Mouse (Mus musculus) heart, embryonic 16.5 days (tissue): ENCODE measurements around the gene Polr2j. TPM values are rescaled to one million over a fixed set of nuclear protein-coding genes. Genes with fewer than 3 reads are reported as not detected.

Experiments
- ATAC-seq: fragments of 200-750 bp; cut with Nextera tagmentation; replicated peaks from 2 replicates; pipeline ENCODE4 v1.8.0; 2017; ENCODE audit warnings: moderate number of reproducible peaks; ENCODE audit not compliant: insufficient read depth, low FRiP score; ENCODE audit errors: extremely low read depth
- H3K27ac ChIP-seq: fragments of 300-500 bp; sonication (generic); 2 replicates; pipeline ENCODE4 v1.5.1; 2014; ENCODE audit warnings: mild to moderate bottlenecking, low read length, control low read depth, moderate library complexity
- H3K27me3 ChIP-seq: fragments of 300-500 bp; sonication (generic); 2 replicates; pipeline ENCODE4 v1.6.1; 2014; ENCODE audit warnings: low read length, mixed read lengths; ENCODE audit not compliant: control insufficient read depth, insufficient read depth
- H3K36me3 ChIP-seq: fragments of 300-500 bp; sonication (generic); 2 replicates; pipeline ENCODE4 v1.6.1; 2014; ENCODE audit not compliant: control insufficient read depth, insufficient read depth
- H3K4me1 ChIP-seq: fragments of 300-500 bp; sonication (generic); 2 replicates; pipeline ENCODE4 v1.6.1; 2014; ENCODE audit warnings: low read length, mixed read lengths; ENCODE audit not compliant: control insufficient read depth, insufficient read depth
- H3K4me2 ChIP-seq: fragments of 300-500 bp; sonication (generic); 2 replicates; pipeline ENCODE4 v1.6.1; 2014; ENCODE audit warnings: low read depth, mild to moderate bottlenecking, control low read depth, low read length
- H3K4me3 ChIP-seq: fragments of 300-500 bp; sonication (generic); 2 replicates; pipeline ENCODE4 v1.5.1; 2014; ENCODE audit warnings: mild to moderate bottlenecking, control low read depth, low read length
- H3K9ac ChIP-seq: fragments of 300-500 bp; sonication (generic); 2 replicates; pipeline ENCODE4 v1.6.1; 2014; ENCODE audit warnings: low read length, control low read depth
- H3K9me3 ChIP-seq: fragments of 300-500 bp; sonication (generic); replicated peaks from 2 replicates; pipeline ENCODE4 v1.6.1; 2016; ENCODE audit warnings: low read length; ENCODE audit not compliant: control insufficient read depth
- WGBS: fragments of 180-500 bp; shearing (Covaris S2); extraction: QIAGEN DNeasy Blood & Tissue Kit; methylation state at CpG from one replicate; pipeline ENCODE4 v1.1.7; 2014; 5-methylcytosine and 5-hydroxymethylcytosine counted together
- polyA plus RNA-seq: library from polyadenylated mRNA; unstranded; fragments of >200 nt; fragmentation: Nextera tagmentation; extraction: Ambion mirVana; gene quantifications from 2 replicates; pipeline ENCODE4 v1.2.1, GENCODE M21; 2015

The Polr2j gene
- polyA plus RNA-seq, 1 experiment from 2014 or later = 151 TPM

DNA sequence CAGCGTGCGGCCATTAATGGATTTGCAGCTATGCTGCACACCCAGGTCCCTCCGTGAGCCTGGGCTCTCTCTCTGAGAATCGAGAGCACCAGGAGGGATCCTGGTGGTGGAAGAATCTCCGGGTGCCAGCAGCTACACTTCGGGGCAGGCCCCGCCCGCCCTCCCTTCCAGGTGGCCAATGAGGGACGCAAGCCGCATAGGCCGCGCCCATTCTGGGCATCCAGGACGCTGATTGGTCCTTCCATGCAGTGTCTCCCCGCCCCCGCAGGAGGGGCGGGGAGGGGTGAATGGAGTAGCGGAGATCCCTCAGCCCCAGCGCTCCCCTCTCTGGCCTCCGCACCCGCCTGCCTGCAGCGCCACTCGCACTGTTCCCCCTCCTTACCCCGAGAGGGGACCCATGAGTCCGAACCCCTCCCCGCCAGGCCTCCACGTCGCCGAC, 32.7 kb upstream of the Polr2j start, which contains the start of gene Rasa4:
Gene Rasa4 (plus strand): TSS at position 248 of the 439 bp plus-strand sequence.
- Histone ChIP-seq H3K4me2 (peak within 1 kb of the TSS; percentile 100), H3K27ac (no peak within 1 kb of the TSS), H3K36me3 (no peaks in the 10 kb centered on the region), H3K9me3 (0 out of 2 replicates have a peak, but pooled peaks cover 2% of the 10 kb centered on the region), H3K4me1 (peaks cover 15% of the 10 kb centered on the region), H3K9ac (peak within 1 kb of the TSS; percentile 77), H3K27me3 (peaks cover 16% of the 10 kb centered on the region), H3K4me3 (peak within 1 kb of the TSS; percentile 71)
- ATAC-seq = peak; percentile 98
- WGBS = 1% methylated on average over 26 of the region's 28 CpGs

DNA sequence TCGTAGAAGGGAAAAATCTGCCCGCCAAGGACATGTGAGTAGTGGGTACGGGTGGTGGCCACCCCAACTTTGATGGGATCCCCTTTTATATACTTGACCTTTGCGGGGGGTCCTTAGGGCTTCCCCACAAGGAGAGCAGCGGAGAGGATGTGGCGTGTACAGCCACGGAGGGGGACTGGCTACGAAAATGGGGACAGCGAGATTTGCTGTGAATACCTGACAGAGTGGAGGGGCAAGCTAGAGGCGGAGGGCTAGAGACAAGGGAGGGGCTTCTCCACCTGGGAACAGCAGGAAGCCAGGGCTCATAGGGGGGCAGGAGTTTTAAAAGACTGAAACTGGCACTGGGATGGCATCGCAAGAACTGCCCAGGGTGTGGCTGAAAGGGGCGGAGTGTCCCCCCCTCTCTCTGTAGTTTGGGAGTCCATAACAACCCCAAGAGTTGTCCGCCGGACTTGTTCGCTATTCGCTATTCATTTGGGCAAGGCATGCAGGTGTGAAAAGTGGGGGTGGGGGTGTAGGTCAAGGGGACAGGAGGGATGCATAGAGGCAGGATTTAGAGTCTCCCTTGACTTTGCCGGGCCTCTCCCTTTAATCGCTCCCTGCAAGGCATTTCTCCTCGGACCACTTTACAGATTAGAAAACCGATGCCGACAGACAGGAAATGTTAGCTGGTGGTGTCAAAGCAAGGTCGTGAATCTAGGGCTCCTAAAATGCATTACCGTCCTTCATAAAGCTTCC, 32.1 kb upstream of the Polr2j start:
- Histone ChIP-seq H3K4me1 (peaks cover 15% of the 10 kb centered on the region), H3K36me3 (no peaks in the 10 kb centered on the region), H3K9ac (peak overlapping the region; percentile 77), H3K4me3 (peak overlapping the region; percentile 71), H3K27me3 (peaks cover 16% of the 10 kb centered on the region), H3K27ac (no peak overlapping the region), H3K9me3 (0 out of 2 replicates have a peak, but pooled peaks cover 2% of the 10 kb centered on the region), H3K4me2 (peak overlapping the region; percentile 100)
- 0 out of 2 replicates have a peak, but pooled peaks have one; percentile 3 for ATAC-seq
- 3% methylated on average over 23 of the region's 23 CpGs for WGBS

DNA sequence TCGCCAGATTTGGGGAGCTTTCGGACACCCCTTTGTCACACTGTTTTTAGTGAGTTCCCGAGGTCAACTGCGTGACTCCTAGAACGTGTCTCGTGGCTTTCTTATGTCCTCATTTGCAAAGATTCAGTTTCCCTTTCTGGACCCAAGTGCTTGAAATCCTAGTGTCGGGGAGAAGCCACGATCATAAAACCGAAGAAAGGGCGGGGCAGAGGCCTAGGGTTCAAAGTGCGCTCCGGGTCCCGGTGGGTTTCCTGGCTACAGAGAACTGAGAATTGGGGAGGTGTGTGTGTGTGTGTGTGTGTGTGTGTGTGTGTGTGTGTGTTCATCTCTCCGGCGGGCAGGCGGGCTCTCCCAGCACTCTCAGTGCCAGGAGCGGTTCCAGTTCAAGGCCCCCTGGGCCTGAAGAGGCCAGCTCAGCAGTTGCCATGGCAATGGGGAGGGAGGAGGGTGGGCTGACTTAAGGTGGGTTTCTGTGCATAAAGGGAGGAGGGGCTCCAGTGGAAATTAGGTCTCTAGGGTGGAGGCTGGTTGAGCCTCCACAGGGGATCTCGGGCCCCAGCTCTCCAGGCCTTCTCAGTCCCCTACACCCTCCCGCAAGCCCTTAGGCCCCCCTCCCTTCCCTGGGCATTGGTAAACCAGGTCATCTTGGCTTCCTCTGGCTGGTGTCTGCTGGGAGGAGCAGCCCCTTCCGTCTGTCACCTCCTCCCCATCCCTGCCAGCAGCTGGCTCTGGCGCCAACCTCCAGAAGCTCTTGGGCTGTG, 31.4 kb upstream of the Polr2j start:
- Histone ChIP-seq H3K27ac (no peak overlapping the region), H3K4me1 (peaks cover 15% of the 10 kb centered on the region), H3K27me3 (peaks cover 16% of the 10 kb centered on the region), H3K4me3 (peak overlapping the region; percentile 71), H3K36me3 (no peaks in the 10 kb centered on the region), H3K4me2 (peak overlapping the region; percentile 100), H3K9me3 (0 out of 2 replicates have a peak, but pooled peaks cover 2% of the 10 kb centered on the region), H3K9ac (no peak overlapping the region)
- no peak for ATAC-seq
- WGBS = 26% methylated on average over 20 of the region's 21 CpGs

DNA sequence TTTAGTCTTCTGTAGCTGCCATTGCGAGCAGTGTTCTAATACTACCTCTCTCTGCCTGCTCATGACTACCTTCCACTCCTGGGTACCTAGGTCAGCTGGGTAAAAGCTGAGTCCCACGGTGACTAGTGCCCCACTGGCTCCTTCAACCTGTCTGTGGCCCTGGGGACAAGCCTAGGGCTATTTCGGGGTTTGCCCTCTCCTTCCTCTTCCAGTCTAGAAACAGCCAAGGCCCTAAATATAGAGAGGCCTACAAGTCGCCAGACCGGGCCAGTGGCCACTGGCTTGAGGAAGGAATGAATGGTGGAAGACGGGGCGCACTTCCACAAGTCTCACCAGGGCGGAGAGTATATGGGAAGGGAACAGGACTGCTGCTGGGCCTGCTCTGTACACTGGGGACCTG, 30.1 kb upstream of the Polr2j start:
- Histone ChIP-seq H3K4me2 (no peak overlapping the region), H3K4me1 (peaks cover 15% of the 10 kb centered on the region), H3K4me3 (no peak overlapping the region), H3K9me3 (0 out of 2 replicates have a peak, but pooled peaks cover 2% of the 10 kb centered on the region), H3K27ac (no peak overlapping the region), H3K36me3 (no peaks in the 10 kb centered on the region), H3K27me3 (peaks cover 16% of the 10 kb centered on the region), H3K9ac (no peak overlapping the region)
- no peak for ATAC-seq
- 81% methylated on average over 8 of the region's 8 CpGs for WGBS

DNA sequence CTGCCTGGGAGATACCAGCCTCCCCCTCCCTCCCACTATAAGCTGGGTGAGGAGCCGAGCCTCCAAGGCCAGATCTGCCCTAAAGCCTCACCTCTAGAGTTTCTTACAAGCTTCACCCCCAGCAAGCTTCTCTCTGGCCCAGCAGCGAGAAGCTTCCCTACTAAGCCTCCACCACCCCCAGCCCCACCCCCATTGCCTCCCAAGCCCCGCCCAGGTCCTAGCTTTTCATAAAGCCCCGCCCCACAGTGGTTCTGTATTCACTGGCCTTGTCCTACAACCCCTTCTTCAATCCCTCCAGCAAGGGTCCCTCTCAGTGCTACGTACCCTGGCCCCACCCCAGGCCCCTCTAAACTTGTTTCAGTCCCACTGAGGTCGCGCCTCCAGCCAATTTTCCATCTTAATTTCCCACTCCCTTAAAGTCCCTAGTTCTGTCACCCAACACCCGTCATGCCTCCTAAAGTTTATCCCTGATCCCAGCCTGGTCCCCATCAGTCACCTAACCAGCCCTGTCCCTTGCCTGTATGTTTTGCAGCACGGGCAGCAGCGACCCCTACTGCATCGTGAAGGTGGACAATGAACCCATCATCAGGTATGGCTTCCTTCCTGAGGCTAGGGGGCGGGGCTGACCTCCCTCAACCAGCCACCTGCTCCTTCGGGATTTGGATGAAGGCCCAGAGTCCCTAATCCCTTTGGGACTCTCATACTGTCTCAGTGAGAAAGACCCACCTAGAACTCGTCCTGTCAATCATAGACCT, 27.4 kb upstream of the Polr2j start:
- Histone ChIP-seq H3K27ac (no peak overlapping the region), H3K27me3 (peaks cover 16% of the 10 kb centered on the region), H3K9ac (no peak overlapping the region), H3K4me2 (no peak overlapping the region), H3K4me3 (no peak overlapping the region), H3K4me1 (peaks cover 11% of the 10 kb centered on the region; the same call in 1 of the 2 replicates), H3K9me3 (no peaks in the 10 kb centered on the region), H3K36me3 (no peaks in the 10 kb centered on the region)
- ATAC-seq = no peak
- 20% methylated on average over 14 of the region's 14 CpGs for WGBS

DNA sequence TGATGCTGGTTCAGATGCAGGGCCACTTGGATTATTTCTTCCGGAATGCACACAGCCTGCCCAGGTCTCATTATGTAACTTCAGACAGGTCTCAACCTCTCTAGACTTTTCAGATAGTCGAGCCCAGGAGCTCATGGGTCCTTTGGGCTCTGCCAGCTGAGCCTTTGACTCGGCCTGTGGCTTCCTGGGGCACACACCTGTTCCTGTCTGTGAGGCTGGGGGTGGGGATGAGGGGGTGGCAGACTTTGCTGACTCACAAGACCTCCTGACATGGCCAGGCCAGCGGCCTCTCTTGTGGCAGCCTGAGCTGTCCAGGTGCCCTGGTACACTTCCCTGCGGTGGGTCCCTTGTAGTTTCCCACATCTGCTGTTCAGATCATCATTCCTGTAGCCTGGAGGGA, 24.5 kb upstream of the Polr2j start:
- no peak; the same call in 1 of the 2 replicates for ATAC-seq
- Histone ChIP-seq H3K4me2 (no peak overlapping the region), H3K9ac (no peak overlapping the region), H3K9me3 (no peaks in the 10 kb centered on the region), H3K27ac (no peak overlapping the region), H3K27me3 (no peaks in the 10 kb centered on the region; the same call in 1 of the 2 replicates), H3K36me3 (no peaks in the 10 kb centered on the region), H3K4me3 (no peak overlapping the region), H3K4me1 (no peaks in the 10 kb centered on the region)
- WGBS = 49% methylated on average over 5 of the region's 5 CpGs

DNA sequence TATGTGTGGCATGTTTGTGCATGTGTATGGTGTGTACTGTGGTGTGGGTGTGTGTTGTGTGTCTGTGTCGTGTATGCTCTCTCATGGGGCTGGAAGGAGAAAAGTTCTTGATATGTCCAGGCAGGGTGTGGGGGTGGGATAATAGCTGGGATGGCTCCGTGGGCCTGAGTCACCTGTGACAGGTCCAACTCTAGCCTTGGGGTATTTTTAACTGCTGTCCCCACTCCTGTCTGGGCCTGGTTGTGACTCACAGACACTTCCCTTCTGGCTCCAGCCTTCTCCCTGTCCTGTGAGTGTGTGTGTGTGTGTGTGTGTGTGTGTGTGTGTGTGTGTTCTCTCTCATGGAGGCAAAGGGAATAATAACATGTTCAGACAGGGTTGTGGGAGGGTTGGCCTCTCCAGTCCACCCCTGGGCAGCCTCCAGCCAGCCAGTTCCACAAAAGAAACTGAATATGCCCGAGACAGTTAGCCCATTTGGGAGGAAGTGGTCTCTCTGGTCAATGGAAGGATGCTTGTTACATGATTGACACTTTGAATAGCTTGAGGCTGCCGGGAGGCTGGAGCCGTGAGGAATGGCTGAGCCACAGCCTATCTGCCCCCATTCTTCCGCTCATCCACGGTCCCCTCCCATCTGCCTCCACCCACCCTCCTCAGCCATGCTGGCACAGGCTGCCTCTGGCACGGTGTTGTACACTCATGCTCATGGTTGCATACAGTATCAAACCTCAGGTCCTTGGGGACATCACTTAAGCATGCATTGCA, 22.0 kb upstream of the Polr2j start:
- no peak for ATAC-seq
- no peak overlapping the region for H3K4me3 ChIP-seq
- 47% methylated on average over 8 of the region's 8 CpGs for WGBS
- no peak overlapping the region for H3K27ac ChIP-seq
- H3K4me2 ChIP-seq = no peak overlapping the region
- H3K36me3 ChIP-seq = no peaks in the 10 kb centered on the region
- no peak overlapping the region for H3K9ac ChIP-seq
- H3K9me3 ChIP-seq = no peaks in the 10 kb centered on the region
- H3K4me1 ChIP-seq = no peaks in the 10 kb centered on the region
- H3K27me3 ChIP-seq = no peaks in the 10 kb centered on the region; the same call in 1 of the 2 replicates

DNA sequence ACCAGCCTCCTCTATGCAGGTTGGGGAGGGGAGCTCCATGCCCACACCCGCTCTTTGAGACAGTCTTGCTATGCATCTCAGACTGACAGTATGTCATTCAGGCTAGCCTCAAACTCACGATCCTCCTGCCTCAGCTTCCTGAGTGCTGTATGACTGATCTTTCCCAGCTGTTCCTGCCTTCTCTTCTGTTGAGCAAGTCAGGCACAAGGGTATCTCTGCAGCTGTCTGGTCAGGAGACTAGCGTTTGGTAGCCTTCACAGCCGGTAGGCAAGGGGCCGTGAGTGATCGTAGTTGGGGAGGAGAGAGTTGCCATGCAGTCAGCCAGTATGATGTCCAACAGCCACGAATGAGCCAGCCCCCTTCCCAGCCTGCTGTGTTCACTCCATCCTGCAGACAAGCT, 21.3 kb upstream of the Polr2j start:
- Histone ChIP-seq H3K9ac (no peak overlapping the region), H3K36me3 (no peaks in the 10 kb centered on the region), H3K4me1 (no peaks in the 10 kb centered on the region), H3K9me3 (no peaks in the 10 kb centered on the region), H3K4me2 (no peak overlapping the region), H3K27me3 (no peaks in the 10 kb centered on the region; the same call in 1 of the 2 replicates), H3K4me3 (no peak overlapping the region), H3K27ac (no peak overlapping the region)
- 62% methylated on average over 7 of the region's 7 CpGs for WGBS
- no peak for ATAC-seq
